Mouse (Mus musculus) heart, postnatal 25 days (tissue): ENCODE measurements around the gene Ptger4. TPM values are rescaled to one million over a fixed set of nuclear protein-coding genes. Genes with fewer than 3 reads are reported as not detected.

Experiments used
- DNase-seq: peaks from one replicate; pipeline ENCODE4 v3.0.0; 2022; ENCODE audit warnings: low spot score
- intact Hi-C: fragments of 180-260 bp; cut with DNase I; formaldehyde crosslinking; loops from one replicate; pipeline ENCODE4 v1.15.1; 2025
- total RNA-seq, 2 experiments: library from RNA; stranded (reverse); gene quantifications; 2 replicates each; pipeline ENCODE4 v1.2.3; 2021

Gene Ptger4
- total RNA-seq, 2 experiments from 2014 or later: 2.5 to 2.6 TPM

GRCm38 (mm10) chr15:5185366-5186292 is 58.4 kb downstream of the Ptger4 start, which contains the start of gene Ttc33:
Gene Ttc33, plus strand, starts transcription at chr15:5185525.
- DNase-seq: peak; percentile 56
- intact Hi-C loops: no loop called here

- no peak for DNase-seq
Measured at GRCm38 (mm10) chr15:5184668-5185330, 59.2 kb downstream of the Ptger4 start.

GRCm38 (mm10) chr15:5173217-5173820 is 70.7 kb downstream of the Ptger4 start:
- no peak for DNase-seq
- intact Hi-C loops: no loop called here

More at GRCm38 (mm10) chr15:5184668-5185330, 59.2 kb downstream of the Ptger4 start:
- intact Hi-C loops: loop anchor here (5.0 kb wide), 1 partner anchor 37 kb away; no protein-coding TSS in a partner anchor

GRCm38 (mm10) chr15:5165121-5165773 is 78.7 kb downstream of the Ptger4 start:
- intact Hi-C loops: no loop called here
- DNase-seq: no peak

- DNase-seq: peak; percentile 12
- intact Hi-C loops: no loop called here
Measured at GRCm38 (mm10) chr15:5158827-5159226, 85.2 kb downstream of the Ptger4 start.

GRCm38 (mm10) chr15:5157386-5157785 is 86.6 kb downstream of the Ptger4 start:
- DNase-seq: no peak
- intact Hi-C loops: no loop called here

Other genes starting within 250 kb of the Ptger4 start
- 1 to 10 TPM; 1.6 to 2.3 TPM for gene C7, start 180.4 kb downstream of the Ptger4 start, total RNA-seq
- gene Card6, start 135.6 kb downstream of the Ptger4 start, total RNA-seq: 1 to 10 TPM; 6.8 to 7.0 TPM
- 100 to 1,000 TPM; 178 to 197 TPM for gene Rpl37, start 127.5 kb downstream of the Ptger4 start, total RNA-seq
- 10 to 100 TPM; 12.8 to 15.2 TPM for gene Prkaa1, start 100.3 kb downstream of the Ptger4 start, total RNA-seq
- 10 to 100 TPM; 32.6 to 39.5 TPM for gene Ttc33, start 58.7 kb downstream of the Ptger4 start, total RNA-seq